Mouse (Mus musculus) liver, embryonic 16.5 days (tissue): Measurements from ENCODE around the gene Erbb4. TPM values are rescaled to one million over a fixed set of nuclear protein-coding genes. Genes with fewer than 3 reads are reported as not detected.

Experiments
- ATAC-seq: fragments of 200-750 bp; cut with Nextera tagmentation; 2 replicates; pipeline ENCODE4 v1.8.0; 2017; ENCODE audit warnings: low read depth, mild to moderate bottlenecking, moderate number of reproducible peaks, moderate library complexity
- H3K27ac ChIP-seq: fragments of 300-500 bp; sonication (generic); 2 replicates; pipeline ENCODE4 v1.5.1; 2014; ENCODE audit warnings: mild to moderate bottlenecking, low read length
- H3K27me3 ChIP-seq: fragments of 300-500 bp; sonication (generic); 2 replicates; pipeline ENCODE4 v1.6.1; 2014; ENCODE audit warnings: low read depth, low read length, mixed read lengths; ENCODE audit not compliant: control insufficient read depth, insufficient read depth
- H3K36me3 ChIP-seq: fragments of 300-500 bp; sonication (generic); 2 replicates; pipeline ENCODE4 v1.6.1; 2014; ENCODE audit warnings: mild to moderate bottlenecking; ENCODE audit not compliant: control insufficient read depth, insufficient read depth
- H3K4me1 ChIP-seq: fragments of 300-500 bp; sonication (generic); 2 replicates; pipeline ENCODE4 v1.6.1; 2014; ENCODE audit warnings: low read depth, low read length, mixed read lengths; ENCODE audit not compliant: control insufficient read depth
- H3K4me2 ChIP-seq: fragments of 300-500 bp; sonication (generic); 2 replicates; pipeline ENCODE4 v1.6.1; 2014; ENCODE audit warnings: low read depth, low read length, mixed read lengths
- H3K4me3 ChIP-seq: fragments of 300-500 bp; sonication (generic); 2 replicates; pipeline ENCODE4 v1.5.1; 2014; ENCODE audit warnings: low read depth, mild to moderate bottlenecking, low read length
- H3K9ac ChIP-seq: fragments of 300-500 bp; sonication (generic); 2 replicates; pipeline ENCODE4 v1.6.1; 2014; ENCODE audit warnings: low read depth, low read length
- H3K9me3 ChIP-seq: fragments of 300-500 bp; sonication (generic); replicated peaks from 2 replicates; pipeline ENCODE4 v1.6.1; 2016; ENCODE audit warnings: low read length; ENCODE audit not compliant: control insufficient read depth
- WGBS: fragments of 180-500 bp; shearing (Covaris S2); extraction: QIAGEN DNeasy Blood & Tissue Kit; methylation state at CpG from one replicate; pipeline ENCODE4 v1.1.7; 2014; ENCODE audit not compliant: insufficient replicate concordance; 5-methylcytosine and 5-hydroxymethylcytosine counted together
- polyA plus RNA-seq: library from polyadenylated mRNA; unstranded; fragments of >200 nt; fragmentation: Nextera tagmentation; extraction: Ambion mirVana; gene quantifications from 2 replicates; pipeline ENCODE4 v1.2.1, GENCODE M21; 2015

Gene Erbb4
- polyA plus RNA-seq, 1 experiment from 2014 or later = not detected

DNA sequence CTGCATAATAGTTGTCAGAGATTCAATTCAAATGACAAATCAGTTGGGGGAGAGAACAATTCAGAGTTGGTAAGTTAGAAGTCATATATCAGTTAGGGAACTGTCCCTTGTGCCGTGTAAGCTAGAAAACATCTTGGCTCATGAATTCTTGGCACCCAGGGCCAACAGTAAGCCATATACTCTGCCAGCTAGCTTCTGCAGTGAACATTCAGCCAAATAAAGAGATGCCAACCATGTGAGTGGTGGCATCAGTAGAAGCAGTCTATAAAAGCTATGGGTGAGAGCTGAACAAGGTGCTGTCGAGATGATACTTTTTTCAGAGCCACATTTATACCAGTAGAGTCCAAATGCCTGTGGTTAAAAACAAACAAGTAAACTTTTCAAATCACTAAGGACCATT lies 973.4 kb downstream of the Erbb4 start:
- no peak overlapping the region for H3K4me3 ChIP-seq
- 64% methylated on average over 2 of the region's 2 CpGs for WGBS
- H3K9ac ChIP-seq = no peak overlapping the region
- H3K27ac ChIP-seq = no peak overlapping the region
- H3K4me1 ChIP-seq = no peaks in the 10 kb centered on the region
- ATAC-seq = no peak
- H3K9me3 ChIP-seq = no peaks in the 10 kb centered on the region
- no peaks in the 10 kb centered on the region for H3K27me3 ChIP-seq
- no peaks in the 10 kb centered on the region for H3K36me3 ChIP-seq
- no peak overlapping the region for H3K4me2 ChIP-seq

- Histone ChIP-seq H3K4me3 (no peak overlapping the region), H3K27ac (no peak overlapping the region), H3K27me3 (no peaks in the 10 kb centered on the region), H3K9ac (no peak overlapping the region), H3K9me3 (no peaks in the 10 kb centered on the region), H3K4me2 (no peak overlapping the region), H3K36me3 (no peaks in the 10 kb centered on the region), H3K4me1 (no peaks in the 10 kb centered on the region)
- 63% methylated on average over 2 of the region's 2 CpGs for WGBS
- ATAC-seq = no peak
Measured at GRCm38 (mm10) chr1:68123541-68123940, 984.3 kb downstream of the Erbb4 start.

DNA sequence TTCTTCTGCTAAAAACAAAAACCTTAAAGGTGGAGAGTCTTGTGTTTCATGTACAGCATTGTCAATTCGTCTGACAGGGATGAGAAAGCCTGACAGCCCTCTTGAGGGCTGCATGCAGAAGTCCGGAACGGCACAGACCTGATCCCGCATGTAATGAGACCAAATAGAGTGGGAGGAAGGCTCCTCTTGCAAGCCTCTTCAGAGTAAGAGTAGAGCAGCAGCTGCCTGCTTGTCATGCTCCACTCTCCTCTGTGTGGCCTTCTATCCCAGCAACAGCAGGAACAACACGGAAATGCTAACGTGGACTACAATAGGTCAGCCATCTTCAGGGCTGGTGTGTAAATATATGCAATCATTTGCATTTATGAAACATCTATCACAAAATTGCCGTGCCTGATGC lies 987.5 kb downstream of the Erbb4 start:
- Histone ChIP-seq H3K4me3 (no peak overlapping the region), H3K27ac (no peak overlapping the region), H3K27me3 (no peaks in the 10 kb centered on the region), H3K4me1 (no peaks in the 10 kb centered on the region), H3K9ac (no peak overlapping the region), H3K36me3 (no peaks in the 10 kb centered on the region), H3K4me2 (no peak overlapping the region), H3K9me3 (no peaks in the 10 kb centered on the region)
- 52% methylated on average over 7 of the region's 7 CpGs for WGBS
- no peak for ATAC-seq

DNA sequence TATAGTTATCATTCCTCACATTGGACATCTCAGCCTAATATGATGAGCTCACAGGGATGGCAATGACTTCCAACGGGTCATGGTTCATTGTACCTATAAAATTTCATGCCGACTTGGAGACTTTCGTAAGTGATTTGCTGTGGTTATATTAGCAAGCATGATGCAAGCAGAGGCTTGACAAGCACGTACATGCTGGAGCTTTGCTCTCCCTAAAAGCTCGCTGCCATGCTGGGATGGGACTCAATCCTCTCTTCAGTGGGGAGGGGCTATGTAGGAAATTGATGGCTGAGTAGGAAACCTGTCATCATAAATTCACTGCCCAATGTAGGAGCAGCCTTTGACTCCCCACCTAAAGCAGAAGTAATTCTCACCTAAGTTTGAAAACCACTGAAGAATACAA lies 992.1 kb downstream of the Erbb4 start:
- H3K9me3 ChIP-seq = no peaks in the 10 kb centered on the region
- no peak overlapping the region for H3K4me3 ChIP-seq
- H3K9ac ChIP-seq = no peak overlapping the region
- no peaks in the 10 kb centered on the region for H3K36me3 ChIP-seq
- ATAC-seq = no peak
- H3K27me3 ChIP-seq = no peaks in the 10 kb centered on the region
- H3K27ac ChIP-seq = no peak overlapping the region
- H3K4me1 ChIP-seq = no peaks in the 10 kb centered on the region
- 54% methylated on average over 5 of the region's 5 CpGs for WGBS
- no peak overlapping the region for H3K4me2 ChIP-seq

DNA sequence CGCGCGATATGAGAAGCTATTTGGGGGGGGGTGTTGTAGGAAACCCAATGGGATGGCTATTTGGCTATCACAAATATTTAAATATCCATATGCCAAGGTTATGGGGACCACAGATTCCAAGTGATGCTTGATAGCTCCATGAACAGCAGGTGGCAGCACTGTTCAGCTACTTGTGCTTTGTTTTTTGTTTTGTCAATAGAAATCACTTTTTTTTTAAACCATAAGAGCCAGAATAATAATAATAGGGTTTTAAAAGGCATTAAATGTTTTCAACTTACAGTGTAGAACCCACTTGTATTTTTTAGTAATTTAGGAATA lies 1001.4 kb downstream of the Erbb4 start:
- no peak for ATAC-seq
- Histone ChIP-seq H3K9me3 (no peaks in the 10 kb centered on the region), H3K4me2 (no peak overlapping the region), H3K4me1 (no peaks in the 10 kb centered on the region), H3K27ac (no peak overlapping the region), H3K4me3 (no peak overlapping the region), H3K36me3 (no peaks in the 10 kb centered on the region), H3K9ac (no peak overlapping the region), H3K27me3 (no peaks in the 10 kb centered on the region)
- 38% methylated on average over 3 of the region's 3 CpGs for WGBS

DNA sequence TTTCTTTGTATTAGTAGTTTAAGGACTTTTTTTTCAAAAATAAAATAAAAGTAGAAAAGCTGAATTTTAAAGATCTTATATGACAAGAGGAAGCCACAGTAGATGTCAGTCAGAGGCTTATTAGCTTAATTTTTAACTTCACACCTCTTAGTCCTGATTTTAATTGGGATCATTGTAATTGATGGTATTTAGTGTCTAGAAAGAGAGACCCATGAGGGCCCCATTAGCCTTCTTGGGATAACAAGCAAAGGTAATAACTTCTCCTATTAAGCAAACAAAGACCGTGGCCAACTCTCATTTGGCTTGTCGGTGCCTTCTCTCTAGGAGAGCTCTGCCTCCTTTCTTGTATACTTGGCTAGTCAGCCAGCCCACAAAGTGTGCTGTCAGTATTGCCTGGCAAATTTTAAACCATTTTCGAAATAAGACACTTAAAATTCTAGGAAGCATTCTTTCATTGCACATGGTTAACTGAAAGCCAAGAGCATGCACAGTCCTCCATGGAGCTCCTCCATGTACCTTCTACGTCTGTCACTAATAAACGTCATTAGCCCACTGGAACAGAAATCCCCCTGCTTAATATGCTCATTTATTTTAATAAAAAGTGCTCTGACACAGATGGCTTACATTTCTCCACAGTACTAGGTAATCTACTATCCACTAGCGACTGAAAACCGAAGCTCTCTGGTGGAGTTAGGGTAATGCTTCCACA lies 1001.9 kb downstream of the Erbb4 start:
- no peak for ATAC-seq
- WGBS = 65% methylated on average over 7 of the region's 7 CpGs
- H3K4me1 ChIP-seq = no peaks in the 10 kb centered on the region
- no peak overlapping the region for H3K4me2 ChIP-seq
- H3K27me3 ChIP-seq = no peaks in the 10 kb centered on the region
- no peaks in the 10 kb centered on the region for H3K36me3 ChIP-seq
- H3K9me3 ChIP-seq = no peaks in the 10 kb centered on the region
- H3K9ac ChIP-seq = no peak overlapping the region
- no peak overlapping the region for H3K4me3 ChIP-seq
- H3K27ac ChIP-seq = no peak overlapping the region

DNA sequence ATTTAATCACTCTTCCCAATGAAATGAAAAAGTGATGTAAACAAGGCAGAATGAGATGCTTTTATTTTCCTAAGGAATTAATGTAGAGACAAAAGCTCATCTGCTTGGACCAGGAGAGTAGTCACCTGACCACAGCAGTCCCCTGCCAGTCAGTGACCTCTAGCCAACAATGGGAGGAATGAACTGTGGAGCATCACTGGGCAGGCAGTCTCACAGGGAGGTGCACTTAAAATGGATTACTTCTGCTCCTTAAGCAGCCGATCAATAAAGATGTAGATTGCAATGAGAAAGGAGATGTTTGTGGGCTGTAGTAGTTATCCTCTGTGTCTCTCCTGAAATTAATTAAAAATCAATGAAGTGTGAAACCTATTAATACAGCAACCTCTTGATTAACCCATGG lies 1018.2 kb downstream of the Erbb4 start:
- no peaks in the 10 kb centered on the region for H3K9me3 ChIP-seq
- no peak overlapping the region for H3K4me3 ChIP-seq
- no peak overlapping the region for H3K27ac ChIP-seq
- H3K36me3 ChIP-seq = no peaks in the 10 kb centered on the region
- 53% methylated on average over 1 of the region's 1 CpGs for WGBS
- no peaks in the 10 kb centered on the region for H3K27me3 ChIP-seq
- no peak overlapping the region for H3K9ac ChIP-seq
- no peak overlapping the region for H3K4me2 ChIP-seq
- no peak for ATAC-seq
- no peaks in the 10 kb centered on the region for H3K4me1 ChIP-seq

- H3K27ac ChIP-seq = no peak overlapping the region
- ATAC-seq = no peak
- 55% methylated on average over 4 of the region's 4 CpGs for WGBS
- H3K4me2 ChIP-seq = no peak overlapping the region
- no peaks in the 10 kb centered on the region for H3K4me1 ChIP-seq
- H3K4me3 ChIP-seq = no peak overlapping the region
- no peaks in the 10 kb centered on the region for H3K9me3 ChIP-seq
- no peaks in the 10 kb centered on the region for H3K27me3 ChIP-seq
- H3K9ac ChIP-seq = no peak overlapping the region
- H3K36me3 ChIP-seq = no peaks in the 10 kb centered on the region
Measured at GRCm38 (mm10) chr1:68056494-68056893, 1051.4 kb downstream of the Erbb4 start.

GRCm38 (mm10) chr1:68054715-68055114 lies 1053.1 kb downstream of the Erbb4 start:
- Histone ChIP-seq H3K27ac (no peak overlapping the region), H3K36me3 (no peaks in the 10 kb centered on the region), H3K27me3 (no peaks in the 10 kb centered on the region), H3K4me2 (no peak overlapping the region), H3K4me3 (no peak overlapping the region), H3K9ac (no peak overlapping the region), H3K9me3 (no peaks in the 10 kb centered on the region), H3K4me1 (no peaks in the 10 kb centered on the region)
- WGBS = 60% methylated on average over 3 of the region's 3 CpGs
- ATAC-seq = no peak
